Mouse (Mus musculus) hindbrain, embryonic 16.5 days (tissue): ENCODE results near the gene Zc3h12d. TPM values are rescaled to one million over a fixed set of nuclear protein-coding genes. Genes with fewer than 3 reads are reported as not detected.

Experiments
- ATAC-seq: fragments of 200-750 bp; cut with Nextera tagmentation; 2 replicates; pipeline ENCODE4 v1.8.0; 2017; ENCODE audit warnings: moderate TSS enrichment, moderate library complexity
- H3K27ac ChIP-seq: fragments of 300-500 bp; sonication (generic); 2 replicates; pipeline ENCODE4 v1.5.1; 2014; ENCODE audit warnings: low read depth, mild to moderate bottlenecking, control low read depth, low read length, moderate library complexity
- H3K27me3 ChIP-seq: fragments of 300-500 bp; sonication (generic); replicated peaks from 2 replicates; pipeline ENCODE4 v1.6.1; 2014; ENCODE audit warnings: low read length; ENCODE audit not compliant: control insufficient read depth, insufficient read depth
- H3K36me3 ChIP-seq: fragments of 300-500 bp; sonication (generic); 2 replicates; pipeline ENCODE4 v1.6.1; 2014; ENCODE audit warnings: mild to moderate bottlenecking, low read length, moderate library complexity, mixed read lengths; ENCODE audit not compliant: control insufficient read depth, insufficient read depth
- H3K4me1 ChIP-seq: fragments of 300-500 bp; sonication (generic); 2 replicates; pipeline ENCODE4 v1.6.1; 2014; ENCODE audit warnings: low read depth, low read length; ENCODE audit not compliant: control insufficient read depth, insufficient read depth
- H3K4me2 ChIP-seq: fragments of 300-500 bp; sonication (generic); 2 replicates; pipeline ENCODE4 v1.6.1; 2014; ENCODE audit warnings: mild to moderate bottlenecking, low read length, control low read depth, moderate library complexity
- H3K4me3 ChIP-seq: fragments of 300-500 bp; sonication (generic); 2 replicates; pipeline ENCODE4 v1.5.1; 2014; ENCODE audit warnings: mild to moderate bottlenecking, low read length, control low read depth, moderate library complexity
- H3K9ac ChIP-seq: fragments of 300-500 bp; sonication (generic); 2 replicates; pipeline ENCODE4 v1.6.1; 2014; ENCODE audit warnings: low read depth, mild to moderate bottlenecking, control low read depth, low read length, moderate library complexity
- H3K9me3 ChIP-seq: fragments of 300-500 bp; sonication (generic); 2 replicates; pipeline ENCODE4 v1.6.1; 2014; ENCODE audit warnings: mild to moderate bottlenecking, low read length, moderate library complexity; ENCODE audit not compliant: control insufficient read depth
- WGBS: fragments of 180-500 bp; shearing (Covaris S2); extraction: QIAGEN DNeasy Blood & Tissue Kit; methylation state at CpG from one replicate; pipeline ENCODE4 v1.1.7; 2014; 5-methylcytosine and 5-hydroxymethylcytosine counted together
- polyA plus RNA-seq: library from polyadenylated mRNA; unstranded; fragments of >200 nt; fragmentation: Nextera tagmentation; extraction: Ambion mirVana; gene quantifications from 2 replicates; pipeline ENCODE4 v1.2.1, GENCODE M21; 2015

The Zc3h12d gene
- polyA plus RNA-seq, 1 experiment from 2014 or later: 0.21 TPM

- WGBS: 74% methylated on average over 4 of the region's 4 CpGs
These were observed 11.9 kb downstream of the Zc3h12d start for GRCm38 (mm10) chr10:7844161-7844560.

GRCm38 (mm10) chr10:7845136-7845535 lies 12.9 kb downstream of the Zc3h12d start:
- WGBS: 81% methylated on average over 8 of the region's 8 CpGs
- no peak for ATAC-seq
- no peak overlapping the region for H3K27ac ChIP-seq

More at GRCm38 (mm10) chr10:7844161-7844560, 11.9 kb downstream of the Zc3h12d start:
- Histone ChIP-seq H3K27me3 (no peaks in the 10 kb centered on the region), H3K4me3 (no peak overlapping the region), H3K27ac (no peak overlapping the region), H3K36me3 (no peaks in the 10 kb centered on the region), H3K9me3 (no peaks in the 10 kb centered on the region), H3K4me1 (no peaks in the 10 kb centered on the region), H3K9ac (no peak overlapping the region), H3K4me2 (no peak overlapping the region)
- ATAC-seq: no peak

GRCm38 (mm10) chr10:7845991-7846390 lies 13.7 kb downstream of the Zc3h12d start:
- no peak for ATAC-seq
- Histone ChIP-seq H3K4me1 (no peaks in the 10 kb centered on the region), H3K36me3 (no peaks in the 10 kb centered on the region), H3K9me3 (no peaks in the 10 kb centered on the region), H3K27ac (no peak overlapping the region), H3K4me2 (no peak overlapping the region), H3K4me3 (no peak overlapping the region), H3K9ac (no peak overlapping the region), H3K27me3 (no peaks in the 10 kb centered on the region)
- WGBS: 90% methylated on average over 4 of the region's 4 CpGs

More at GRCm38 (mm10) chr10:7845136-7845535, 12.9 kb downstream of the Zc3h12d start:
- no peak overlapping the region for H3K4me2 ChIP-seq
- no peaks in the 10 kb centered on the region for H3K27me3 ChIP-seq
- no peak overlapping the region for H3K4me3 ChIP-seq
- no peaks in the 10 kb centered on the region for H3K9me3 ChIP-seq
- H3K9ac ChIP-seq: no peak overlapping the region
- H3K4me1 ChIP-seq: no peaks in the 10 kb centered on the region
- H3K36me3 ChIP-seq: no peaks in the 10 kb centered on the region

- H3K4me1 ChIP-seq: no peaks in the 10 kb centered on the region
- no peaks in the 10 kb centered on the region for H3K36me3 ChIP-seq
- no peak overlapping the region for H3K4me3 ChIP-seq
- no peak overlapping the region for H3K9ac ChIP-seq
- H3K27ac ChIP-seq: no peak overlapping the region
- H3K4me2 ChIP-seq: no peak overlapping the region
- no peaks in the 10 kb centered on the region for H3K9me3 ChIP-seq
- no peaks in the 10 kb centered on the region for H3K27me3 ChIP-seq
- no peak for ATAC-seq
- 73% methylated on average over 2 of the region's 2 CpGs for WGBS
These were observed 14.9 kb downstream of the Zc3h12d start for GRCm38 (mm10) chr10:7847166-7847605.

- Histone ChIP-seq H3K36me3 (no peaks in the 10 kb centered on the region), H3K4me1 (no peaks in the 10 kb centered on the region), H3K27ac (no peak overlapping the region), H3K4me2 (no peak overlapping the region), H3K27me3 (no peaks in the 10 kb centered on the region), H3K9ac (no peak overlapping the region), H3K9me3 (no peaks in the 10 kb centered on the region), H3K4me3 (no peak overlapping the region)
- WGBS: 73% methylated on average over 3 of the region's 3 CpGs
- ATAC-seq: no peak
These were observed 19.6 kb downstream of the Zc3h12d start for GRCm38 (mm10) chr10:7851891-7852290.

- Histone ChIP-seq H3K4me3 (no peak overlapping the region), H3K9me3 (no peaks in the 10 kb centered on the region), H3K27me3 (no peaks in the 10 kb centered on the region), H3K4me2 (no peak overlapping the region), H3K4me1 (no peaks in the 10 kb centered on the region), H3K27ac (no peak overlapping the region), H3K9ac (no peak overlapping the region), H3K36me3 (no peaks in the 10 kb centered on the region)
- no peak for ATAC-seq
- 88% methylated on average over 7 of the region's 7 CpGs for WGBS
These were observed 28.2 kb downstream of the Zc3h12d start for GRCm38 (mm10) chr10:7860494-7860893.

GRCm38 (mm10) chr10:7861259-7861936 lies 29.1 kb downstream of the Zc3h12d start:
- Histone ChIP-seq H3K9ac (no peak overlapping the region), H3K4me2 (no peak overlapping the region), H3K27ac (no peak overlapping the region), H3K9me3 (no peaks in the 10 kb centered on the region), H3K4me3 (no peak overlapping the region), H3K27me3 (no peaks in the 10 kb centered on the region; the same call in 1 of the 2 replicates), H3K4me1 (no peaks in the 10 kb centered on the region), H3K36me3 (no peaks in the 10 kb centered on the region)
- ATAC-seq: peak; percentile 17; the same call in 1 of the 2 replicates
- 73% methylated on average over 14 of the region's 14 CpGs for WGBS

GRCm38 (mm10) chr10:7861937-7862657 lies 29.8 kb downstream of the Zc3h12d start:
- ATAC-seq: no peak
- no peak overlapping the region for H3K4me2 ChIP-seq
- H3K27me3 ChIP-seq: peaks cover 6% of the 10 kb centered on the region
- no peak overlapping the region for H3K27ac ChIP-seq
- 95% methylated on average over 25 of the region's 25 CpGs for WGBS
- H3K9ac ChIP-seq: no peak overlapping the region
- peaks cover 2% of the 10 kb centered on the region for H3K4me1 ChIP-seq
- H3K9me3 ChIP-seq: no peaks in the 10 kb centered on the region
- H3K4me3 ChIP-seq: no peak overlapping the region
- no peaks in the 10 kb centered on the region for H3K36me3 ChIP-seq

GRCm38 (mm10) chr10:7863411-7863810 lies 31.1 kb downstream of the Zc3h12d start:
- Histone ChIP-seq H3K36me3 (no peaks in the 10 kb centered on the region), H3K9ac (no peak overlapping the region), H3K4me3 (no peak overlapping the region), H3K27me3 (peaks cover 6% of the 10 kb centered on the region), H3K4me1 (peaks cover 6% of the 10 kb centered on the region), H3K4me2 (no peak overlapping the region), H3K27ac (no peak overlapping the region), H3K9me3 (no peaks in the 10 kb centered on the region)
- no peak for ATAC-seq
- 94% methylated on average over 6 of the region's 6 CpGs for WGBS
